Comparison of ENCODE assay signal across 8 mouse cellular contexts in the genomic region with DNA sequence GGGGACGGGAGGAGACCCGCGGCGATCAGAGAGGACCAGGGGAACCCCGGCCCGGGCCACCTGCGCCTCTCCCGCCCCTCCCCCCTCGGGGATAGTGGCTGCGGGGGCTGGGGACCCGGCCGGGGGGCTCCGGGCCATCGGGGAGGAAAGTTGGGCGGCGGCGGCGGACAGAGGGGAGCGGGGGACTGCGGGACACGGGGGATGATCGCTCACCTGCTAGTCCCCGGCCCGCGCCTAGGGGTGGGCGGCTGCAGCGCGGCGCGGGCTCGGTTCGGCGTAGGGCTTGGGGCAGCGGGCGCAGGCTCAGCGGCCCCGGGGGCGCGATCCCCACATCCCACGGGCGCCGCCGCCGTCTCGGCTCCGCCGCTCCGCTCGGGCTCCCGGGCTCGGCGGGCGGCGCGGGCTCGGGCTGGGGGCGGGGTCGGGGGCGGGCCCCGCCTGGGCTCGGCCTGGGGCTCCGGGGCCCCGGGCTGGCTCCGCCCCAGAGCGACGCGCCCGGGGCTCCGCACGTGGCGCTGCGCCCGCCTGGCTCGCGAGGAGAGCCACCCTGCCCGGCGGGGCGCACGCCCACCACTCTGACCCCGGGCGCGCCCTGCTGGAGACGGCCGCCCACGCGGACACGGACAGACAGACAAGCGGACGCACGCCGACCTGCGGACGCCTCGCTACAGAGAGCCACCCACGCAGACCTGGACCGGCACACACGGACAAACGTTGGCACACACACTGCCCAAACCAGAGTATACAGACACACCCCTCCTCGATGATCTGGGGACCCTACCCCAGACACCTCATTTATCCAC. TPM values are rescaled to one million over a fixed set of nuclear protein-coding genes. Genes with fewer than 3 reads are reported as not detected.
DNase-seq lines count a peak whose midpoint lies in the region; ATAC-seq lines count a peak whose summit lies in the region.

A gene (minus strand): TSS at position 381 of the 803 bp plus-strand sequence.

- no peaks in the 10 kb centered on the region for H3K9me3 ChIP-seq in heart, embryonic 12.5 days (replicated peaks)
- H3K9me3 ChIP-seq in limb, embryonic 10.5 days (replicated peaks): no peaks in the 10 kb centered on the region
- H3K9me3 ChIP-seq in neural tube, embryonic 13.5 days: no peaks in the 10 kb centered on the region

- 0 out of 2 replicates have a peak within 1 kb of the TSS, but pooled peaks have one; percentile 4 for H3K27ac ChIP-seq in heart, embryonic 12.5 days (ENCODE audit: poor library complexity, severe bottlenecking)
- H3K27ac ChIP-seq in limb, embryonic 10.5 days: peak within 1 kb of the TSS; percentile 32
- H3K27ac ChIP-seq in neural tube, embryonic 13.5 days (replicated peaks): no peak within 1 kb of the TSS

- H3K9ac ChIP-seq in heart, embryonic 12.5 days: peak within 1 kb of the TSS; percentile 77
- H3K9ac ChIP-seq in neural tube, embryonic 13.5 days: peak within 1 kb of the TSS; percentile 70

- H3K4me2 ChIP-seq in heart, embryonic 12.5 days: peak within 1 kb of the TSS; percentile 80
- peak within 1 kb of the TSS; percentile 82 for H3K4me2 ChIP-seq in neural tube, embryonic 13.5 days

- ATAC-seq in heart, embryonic 12.5 days (ENCODE audit: insufficient number of reproducible peaks, low FRiP score): peak; percentile 67
- no peak; the same call in 1 of the 2 replicates for ATAC-seq in neural tube, embryonic 13.5 days (ENCODE audit: low read depth)

- H3K36me3 ChIP-seq in heart, embryonic 12.5 days: no peaks in the 10 kb centered on the region
- H3K36me3 ChIP-seq in limb, embryonic 10.5 days: no peaks in the 10 kb centered on the region
- no peaks in the 10 kb centered on the region for H3K36me3 ChIP-seq in neural tube, embryonic 13.5 days

- H3K4me1 ChIP-seq in heart, embryonic 12.5 days (replicated peaks): peaks cover 38% of the 10 kb centered on the region
- H3K4me1 ChIP-seq in limb, embryonic 10.5 days: peaks cover 20% of the 10 kb centered on the region
- peaks cover 14% of the 10 kb centered on the region for H3K4me1 ChIP-seq in neural tube, embryonic 13.5 days (replicated peaks)

- H3K4me3 ChIP-seq in heart, embryonic 12.5 days: peak within 1 kb of the TSS; percentile 66
- H3K4me3 ChIP-seq in limb, embryonic 10.5 days: peak within 1 kb of the TSS; percentile 68
- peak within 1 kb of the TSS; percentile 51 for H3K4me3 ChIP-seq in neural tube, embryonic 13.5 days

- DNase-seq in CD4-positive helper T cell, adult 2 months (ENCODE audit: low read depth, low spot score): peak; percentile 25
- DNase-seq in Muller cell, postnatal 12 days (ENCODE audit: inconsistent ontology term): peak; percentile 62
- peak; percentile 57 for DNase-seq in limb, embryonic 10.5 days (ENCODE audit: low spot score)
- DNase-seq in right cerebral cortex, postnatal 14 days: no peak
- no peak for DNase-seq in gastrocnemius, postnatal 25 days
- no peak for DNase-seq in urinary bladder, postnatal 10 days (ENCODE audit: low spot score)

- peaks cover 91% of the 10 kb centered on the region for H3K27me3 ChIP-seq in heart, embryonic 12.5 days (replicated peaks)
- peaks cover 89% of the 10 kb centered on the region for H3K27me3 ChIP-seq in limb, embryonic 10.5 days (ENCODE audit: low read depth, poor library complexity, severe bottlenecking)
- H3K27me3 ChIP-seq in neural tube, embryonic 13.5 days: peaks cover 95% of the 10 kb centered on the region

- under 1% methylated on average over 77 of the region's 99 CpGs for WGBS in heart, embryonic 12.5 days
- 1% methylated on average over 98 of the region's 99 CpGs for WGBS in limb, embryonic 10.5 days
- under 1% methylated on average over 74 of the region's 99 CpGs for WGBS in neural tube, embryonic 13.5 days

RNA-seq across cellular contexts. Expression of the gene that starts here (rescaled TPM):
- polyA plus RNA-seq in heart, embryonic 12.5 days (2016; fragmentation: Nextera tagmentation; extraction: Ambion mirVana): 15.9 and 18.9 TPM in 2 replicates
- polyA plus RNA-seq in limb, embryonic 10.5 days (2016; fragmentation: Nextera tagmentation; extraction: Ambion mirVana): 0.10 and 0.13 TPM in 2 replicates
- 0.95 and 1.1 TPM in 2 replicates for polyA plus RNA-seq in neural tube, embryonic 13.5 days (2015; fragmentation: Nextera tagmentation; extraction: Ambion mirVana)
- under 1 TPM; 0.10 to 0.24 TPM for total RNA-seq in gastrocnemius, postnatal 25 days (2021)

Comparison
In these comparisons a context has a peak if more than half of its experiments do, and no peak if none do; other contexts are left out.
1. Peak in DNase-seq, H3K4me3 ChIP-seq and H3K27ac ChIP-seq in limb, embryonic 10.5 days; RNA of the gene not detected or under 1 TPM.
2. DNase-seq: peak in CD4-positive helper T cell, adult 2 months (single experiment) and Muller cell, postnatal 12 days (single experiment); none in right cerebral cortex, postnatal 14 days (single experiment), gastrocnemius, postnatal 25 days (single experiment) and urinary bladder, postnatal 10 days (single experiment).
3. Peak in every context shown above with its lines, with median percentiles within 50 percentile points of each other: H3K4me3 ChIP-seq.